Mouse (Mus musculus) hindbrain, embryonic 15.5 days (tissue): ENCODE data around the gene Egfem1. TPM values are rescaled to one million over a fixed set of nuclear protein-coding genes. Genes with fewer than 3 reads are reported as not detected.

Source experiments
- ATAC-seq: fragments of 200-750 bp; cut with Nextera tagmentation; 2 replicates; pipeline ENCODE4 v1.8.0; 2017; ENCODE audit warnings: low read depth, moderate number of reproducible peaks, moderate TSS enrichment; ENCODE audit not compliant: low FRiP score
- H3K27ac ChIP-seq: fragments of 300-500 bp; sonication (generic); replicated peaks from 2 replicates; pipeline ENCODE4 v1.5.1; 2015; ENCODE audit warnings: mild to moderate bottlenecking, inconsistent platforms
- H3K27me3 ChIP-seq: fragments of 300-500 bp; sonication (generic); 2 replicates; pipeline ENCODE4 v1.6.1; 2015; ENCODE audit warnings: control low read depth, inconsistent platforms
- H3K36me3 ChIP-seq: fragments of 300-500 bp; sonication (generic); 2 replicates; pipeline ENCODE4 v1.6.1; 2015; ENCODE audit warnings: control low read depth, inconsistent platforms
- H3K4me1 ChIP-seq: fragments of 300-500 bp; sonication (generic); replicated peaks from 2 replicates; pipeline ENCODE4 v1.6.1; 2015; ENCODE audit warnings: control low read depth, inconsistent platforms
- H3K4me2 ChIP-seq: fragments of 300-500 bp; sonication (generic); 2 replicates; pipeline ENCODE4 v1.6.1; 2015; ENCODE audit warnings: moderate library complexity, mild to moderate bottlenecking, inconsistent platforms
- H3K4me3 ChIP-seq: fragments of 300-500 bp; sonication (generic); 2 replicates; pipeline ENCODE4 v1.5.1; 2015; ENCODE audit warnings: mild to moderate bottlenecking, inconsistent platforms
- H3K9ac ChIP-seq: fragments of 300-500 bp; sonication (generic); 2 replicates; pipeline ENCODE4 v1.6.1; 2015; ENCODE audit warnings: inconsistent platforms
- H3K9me3 ChIP-seq: fragments of 300-500 bp; sonication (generic); 2 replicates; pipeline ENCODE4 v1.6.1; 2016; ENCODE audit warnings: control low read depth, inconsistent platforms
- WGBS: fragments of 180-500 bp; shearing (Covaris S2); methylation state at CpG from one replicate; pipeline ENCODE4 v1.1.7; 2015; 5-methylcytosine and 5-hydroxymethylcytosine counted together
- polyA plus RNA-seq: library from polyadenylated mRNA; unstranded; fragments of >200 nt; fragmentation: Nextera tagmentation; extraction: Ambion mirVana; gene quantifications from 2 replicates; pipeline ENCODE4 v1.2.1, GENCODE M21; 2015

Gene Egfem1
- polyA plus RNA-seq, 1 experiment from 2014 or later = 4.6 TPM

DNA sequence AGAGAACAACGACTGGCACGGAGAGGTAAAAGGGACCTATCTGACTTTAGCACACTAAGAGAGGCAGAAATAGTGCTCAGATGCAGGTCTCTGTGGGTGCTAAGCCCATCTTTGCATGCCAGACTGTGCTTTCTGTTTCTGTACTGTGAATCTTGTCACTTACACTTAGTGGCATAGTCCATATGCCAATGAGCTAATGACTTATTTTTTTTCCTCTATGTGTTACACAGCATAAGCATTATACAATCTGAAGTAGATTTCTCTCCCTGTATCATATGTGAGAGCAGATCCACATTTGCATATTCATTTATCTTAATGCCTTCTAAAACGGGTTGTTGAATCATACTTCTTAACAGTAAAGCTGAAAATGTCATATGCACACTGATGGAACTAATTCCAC is 317.2 kb downstream of the Egfem1 start:
- Histone ChIP-seq H3K9ac (no peak overlapping the region), H3K4me1 (no peaks in the 10 kb centered on the region), H3K27me3 (no peaks in the 10 kb centered on the region), H3K9me3 (no peaks in the 10 kb centered on the region), H3K27ac (no peak overlapping the region), H3K36me3 (no peaks in the 10 kb centered on the region), H3K4me2 (no peak overlapping the region), H3K4me3 (no peak overlapping the region)
- ATAC-seq = no peak
- 81% methylated on average over 3 of the region's 3 CpGs for WGBS

GRCm38 (mm10) chr3:29421634-29422033 is 339.8 kb downstream of the Egfem1 start:
- no peak for ATAC-seq
- H3K4me1 ChIP-seq = no peaks in the 10 kb centered on the region
- no peaks in the 10 kb centered on the region for H3K27me3 ChIP-seq
- no peak overlapping the region for H3K9ac ChIP-seq
- WGBS = 94% methylated on average over 2 of the region's 2 CpGs
- H3K4me3 ChIP-seq = no peak overlapping the region
- H3K9me3 ChIP-seq = no peaks in the 10 kb centered on the region
- no peak overlapping the region for H3K27ac ChIP-seq
- H3K36me3 ChIP-seq = no peaks in the 10 kb centered on the region
- no peak overlapping the region for H3K4me2 ChIP-seq

DNA sequence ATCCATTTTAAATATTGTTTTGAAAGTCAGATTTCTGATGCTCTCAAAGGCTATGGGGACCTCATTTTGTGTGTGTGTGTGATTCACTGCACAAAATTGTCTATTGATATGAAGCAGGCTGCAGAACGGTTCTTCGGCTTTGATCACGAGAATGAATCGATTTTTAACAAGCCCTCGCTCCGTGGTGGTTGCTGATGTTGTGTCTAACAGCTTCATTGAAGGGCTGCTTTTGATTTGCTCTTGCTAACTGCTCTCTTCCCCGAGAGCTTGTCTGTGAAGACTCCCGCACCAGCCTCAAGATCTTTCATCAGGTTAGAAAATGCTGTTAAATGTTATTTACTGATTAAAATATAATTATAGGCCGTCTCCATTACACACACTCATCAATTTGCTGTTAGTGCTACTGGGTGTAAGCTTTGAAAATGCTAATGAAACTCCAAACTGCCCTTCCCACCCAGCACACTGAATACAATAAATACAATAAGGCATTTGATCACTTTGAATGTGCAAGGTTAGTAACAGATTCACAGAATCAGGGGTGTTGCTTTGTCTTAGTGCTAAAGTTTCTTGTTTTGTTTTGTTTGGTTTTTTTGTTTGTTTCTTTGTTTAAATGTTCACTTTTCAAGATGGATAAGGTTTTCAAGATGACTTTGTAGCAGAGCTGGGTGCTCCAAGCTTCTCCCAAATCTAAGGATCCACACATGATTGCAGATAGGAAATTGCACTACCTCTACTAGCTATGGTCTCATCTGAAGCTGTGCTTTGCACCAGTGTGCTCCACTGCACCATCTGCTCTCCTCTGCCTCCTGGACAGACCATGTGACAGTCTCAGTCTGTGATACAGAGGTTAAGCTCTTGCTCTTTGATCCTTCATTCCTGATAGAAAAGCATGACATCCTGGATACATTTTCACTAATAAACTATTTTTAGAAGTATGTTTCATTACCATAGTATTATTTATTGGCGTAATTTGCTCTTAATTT is 350.6 kb downstream of the Egfem1 start:
- ATAC-seq = peak; percentile 76
- H3K27ac ChIP-seq = no peak overlapping the region
- peak overlapping the region; percentile 19 for H3K4me2 ChIP-seq
- H3K36me3 ChIP-seq = no peaks in the 10 kb centered on the region
- no peaks in the 10 kb centered on the region for H3K27me3 ChIP-seq
- 21% methylated on average over 10 of the region's 10 CpGs for WGBS
- H3K9ac ChIP-seq = no peak overlapping the region
- no peak overlapping the region for H3K4me3 ChIP-seq
- no peaks in the 10 kb centered on the region for H3K9me3 ChIP-seq
- no peaks in the 10 kb centered on the region for H3K4me1 ChIP-seq

DNA sequence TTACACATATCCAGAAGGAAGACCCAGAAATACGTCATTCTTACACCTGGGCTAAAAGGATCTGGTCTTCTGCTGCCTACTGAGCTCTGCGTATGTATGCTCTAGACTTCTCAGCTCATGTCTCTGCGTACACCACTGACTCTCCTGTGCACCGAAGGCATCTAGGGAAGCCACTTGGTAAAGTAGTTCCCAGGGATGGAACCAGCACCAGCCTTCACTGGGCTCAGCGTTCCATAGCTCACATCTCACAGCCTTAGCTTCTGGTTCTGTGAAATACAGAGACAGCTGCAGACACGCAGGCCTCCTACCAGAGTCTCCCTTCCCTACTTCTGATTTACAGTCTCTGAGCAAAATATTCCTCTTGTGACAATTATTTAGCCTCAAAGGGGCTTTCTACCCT is 361.2 kb downstream of the Egfem1 start:
- Histone ChIP-seq H3K4me2 (no peak overlapping the region), H3K36me3 (no peaks in the 10 kb centered on the region), H3K27ac (no peak overlapping the region), H3K4me3 (no peak overlapping the region), H3K4me1 (no peaks in the 10 kb centered on the region), H3K27me3 (no peaks in the 10 kb centered on the region), H3K9ac (no peak overlapping the region), H3K9me3 (no peaks in the 10 kb centered on the region)
- ATAC-seq = no peak
- 88% methylated on average over 6 of the region's 6 CpGs for WGBS

DNA sequence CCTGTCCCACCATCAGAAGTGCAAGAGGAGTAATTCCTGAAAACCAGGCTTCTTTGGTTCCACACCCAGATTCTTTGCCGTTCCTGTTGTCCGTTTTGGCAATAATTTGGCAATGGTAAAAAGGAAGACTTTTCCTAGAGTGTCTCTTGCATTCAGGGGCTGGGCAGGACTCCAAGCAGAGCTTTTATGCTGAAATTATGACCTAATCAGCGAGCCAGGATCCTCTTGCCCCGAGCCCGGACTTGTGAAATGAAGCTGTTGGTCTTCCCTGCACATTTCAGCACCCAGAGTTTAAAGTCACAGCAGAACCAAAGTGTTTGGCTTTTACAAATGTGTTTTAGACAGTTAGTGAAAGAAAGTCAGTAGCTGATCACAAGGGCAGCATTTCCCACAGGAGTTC is 362.8 kb downstream of the Egfem1 start:
- no peaks in the 10 kb centered on the region for H3K36me3 ChIP-seq
- H3K4me1 ChIP-seq = 0 out of 2 replicates have a peak, but pooled peaks cover 4% of the 10 kb centered on the region
- WGBS = 61% methylated on average over 5 of the region's 5 CpGs
- no peak for ATAC-seq
- no peak overlapping the region for H3K9ac ChIP-seq
- no peak overlapping the region for H3K4me3 ChIP-seq
- H3K27ac ChIP-seq = no peak overlapping the region
- H3K4me2 ChIP-seq = no peak overlapping the region
- H3K9me3 ChIP-seq = no peaks in the 10 kb centered on the region
- no peaks in the 10 kb centered on the region for H3K27me3 ChIP-seq

DNA sequence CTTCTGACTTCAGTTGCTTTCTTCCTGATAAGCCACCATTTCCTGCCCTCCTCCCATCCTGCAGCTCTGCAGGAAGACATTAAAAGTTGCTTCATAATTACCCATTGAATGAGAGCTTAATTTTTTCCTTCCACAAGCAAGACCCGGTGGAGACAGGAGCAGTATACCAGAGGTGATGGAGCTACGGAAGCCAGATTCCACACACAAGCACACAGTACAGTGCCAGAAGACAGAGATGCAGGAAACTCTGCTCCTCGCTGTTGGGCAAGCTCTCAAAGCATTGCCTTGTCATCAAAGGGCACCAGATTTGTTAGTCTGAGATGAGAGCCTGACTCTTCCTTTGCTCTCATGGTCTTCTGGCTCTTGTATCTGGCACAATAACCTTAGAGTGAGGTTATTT is 364.3 kb downstream of the Egfem1 start:
- Histone ChIP-seq H3K9ac (no peak overlapping the region), H3K27ac (no peak overlapping the region), H3K4me2 (no peak overlapping the region), H3K9me3 (no peaks in the 10 kb centered on the region), H3K36me3 (no peaks in the 10 kb centered on the region), H3K4me3 (no peak overlapping the region), H3K4me1 (0 out of 2 replicates have a peak, but pooled peaks cover 4% of the 10 kb centered on the region), H3K27me3 (no peaks in the 10 kb centered on the region)
- WGBS = 68% methylated on average over 3 of the region's 3 CpGs
- ATAC-seq = no peak

GRCm38 (mm10) chr3:29448829-29449406 is 367.1 kb downstream of the Egfem1 start:
- Histone ChIP-seq H3K36me3 (no peaks in the 10 kb centered on the region), H3K4me2 (no peak overlapping the region), H3K27ac (no peak overlapping the region), H3K4me3 (no peak overlapping the region), H3K9ac (no peak overlapping the region), H3K4me1 (0 out of 2 replicates have a peak, but pooled peaks cover 4% of the 10 kb centered on the region), H3K9me3 (no peaks in the 10 kb centered on the region), H3K27me3 (no peaks in the 10 kb centered on the region)
- no peak; the same call in 1 of the 2 replicates for ATAC-seq
- 55% methylated on average over 5 of the region's 5 CpGs for WGBS

DNA sequence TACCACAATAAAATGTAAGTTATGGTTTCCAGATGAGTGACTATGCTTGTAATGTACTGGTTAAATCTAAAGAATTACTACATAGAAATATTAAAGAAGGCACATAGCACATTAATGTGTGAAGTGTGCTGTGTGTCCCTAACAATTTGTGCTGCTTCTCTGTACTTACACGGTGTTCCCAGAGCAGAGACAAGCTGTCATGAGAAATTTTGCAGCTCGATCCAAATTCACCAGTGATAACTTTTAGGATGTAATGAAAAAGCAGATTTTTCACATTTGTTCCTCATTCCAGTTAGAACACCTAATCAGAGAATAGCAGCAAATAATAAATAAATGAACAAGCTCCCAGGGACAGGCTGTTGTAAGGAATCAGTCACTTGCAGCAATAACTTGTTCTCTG is 416.4 kb downstream of the Egfem1 start:
- 84% methylated on average over 2 of the region's 2 CpGs for WGBS
- no peaks in the 10 kb centered on the region for H3K9me3 ChIP-seq

GRCm38 (mm10) chr3:29499188-29499587 is 417.4 kb downstream of the Egfem1 start:
- no peak overlapping the region for H3K27ac ChIP-seq
- ATAC-seq = no peak
- no peak overlapping the region for H3K4me3 ChIP-seq
- no peaks in the 10 kb centered on the region for H3K27me3 ChIP-seq
- no peaks in the 10 kb centered on the region for H3K36me3 ChIP-seq
- WGBS = 48% methylated on average over 6 of the region's 6 CpGs
- no peaks in the 10 kb centered on the region for H3K9me3 ChIP-seq
- no peaks in the 10 kb centered on the region for H3K4me1 ChIP-seq
- no peak overlapping the region for H3K9ac ChIP-seq
- no peak overlapping the region for H3K4me2 ChIP-seq

More for the DNA sequence above, 416.4 kb downstream of the Egfem1 start:
- no peaks in the 10 kb centered on the region for H3K27me3 ChIP-seq
- no peak overlapping the region for H3K27ac ChIP-seq
- H3K4me2 ChIP-seq = no peak overlapping the region
- no peaks in the 10 kb centered on the region for H3K36me3 ChIP-seq
- H3K4me3 ChIP-seq = no peak overlapping the region
- H3K4me1 ChIP-seq = no peaks in the 10 kb centered on the region
- no peak overlapping the region for H3K9ac ChIP-seq
- no peak for ATAC-seq

- WGBS = 61% methylated on average over 11 of the region's 11 CpGs
- no peaks in the 10 kb centered on the region for H3K4me1 ChIP-seq
- H3K27ac ChIP-seq = no peak overlapping the region
- no peak overlapping the region for H3K4me2 ChIP-seq
- H3K4me3 ChIP-seq = no peak overlapping the region
- ATAC-seq = 0 out of 2 replicates have a peak, but pooled peaks have one; percentile 42
- H3K9ac ChIP-seq = no peak overlapping the region
- H3K9me3 ChIP-seq = no peaks in the 10 kb centered on the region
- no peaks in the 10 kb centered on the region for H3K27me3 ChIP-seq
- H3K36me3 ChIP-seq = no peaks in the 10 kb centered on the region
Measured at GRCm38 (mm10) chr3:29525298-29525962, 443.6 kb downstream of the Egfem1 start.

DNA sequence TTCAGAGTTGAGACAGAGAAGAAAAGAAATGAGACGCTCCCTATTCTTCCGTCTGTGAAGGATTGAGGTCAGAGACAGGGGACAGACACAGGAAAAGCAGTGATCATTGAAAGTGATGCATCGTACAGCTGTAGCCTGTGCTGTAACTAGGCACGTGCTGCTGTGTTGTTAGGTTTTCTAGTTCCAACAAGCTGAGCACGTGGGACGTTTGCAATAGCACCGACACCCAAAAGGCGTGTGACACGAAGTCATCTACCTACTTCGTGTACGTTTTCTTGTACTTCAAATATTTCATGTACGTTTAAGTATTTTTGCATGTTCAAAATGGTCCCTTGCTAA is 444.1 kb downstream of the Egfem1 start:
- Histone ChIP-seq H3K4me2 (no peak overlapping the region), H3K4me3 (no peak overlapping the region), H3K9me3 (no peaks in the 10 kb centered on the region), H3K4me1 (no peaks in the 10 kb centered on the region), H3K27ac (no peak overlapping the region), H3K36me3 (no peaks in the 10 kb centered on the region), H3K27me3 (no peaks in the 10 kb centered on the region), H3K9ac (no peak overlapping the region)
- WGBS = 75% methylated on average over 12 of the region's 12 CpGs
- ATAC-seq = 0 out of 2 replicates have a peak, but pooled peaks have one; percentile 19

DNA sequence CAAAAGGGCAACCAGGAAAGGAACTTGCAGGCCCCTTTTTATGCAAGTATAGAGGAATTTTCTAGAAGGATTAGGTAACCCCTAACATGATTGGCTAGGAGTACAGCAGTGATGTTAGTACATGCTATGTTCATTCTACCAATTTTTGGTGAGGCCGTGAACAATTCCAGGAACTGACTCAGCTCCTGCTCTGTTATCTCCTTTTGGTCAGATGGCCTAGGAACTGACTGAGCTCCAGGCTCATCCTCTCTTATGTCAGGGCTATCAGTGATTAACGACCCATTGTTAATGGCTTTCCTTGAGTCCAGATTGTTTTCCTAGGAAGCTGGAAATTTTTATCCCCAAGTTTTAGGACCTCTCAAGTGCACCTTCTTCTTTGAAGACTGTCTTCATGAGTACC is 457.4 kb downstream of the Egfem1 start:
- Histone ChIP-seq H3K36me3 (no peaks in the 10 kb centered on the region), H3K4me1 (no peaks in the 10 kb centered on the region)
- 82% methylated on average over 2 of the region's 2 CpGs for WGBS

More for the DNA sequence above, 457.4 kb downstream of the Egfem1 start:
- H3K4me3 ChIP-seq = no peak overlapping the region
- no peak overlapping the region for H3K27ac ChIP-seq
- no peak for ATAC-seq
- no peak overlapping the region for H3K9ac ChIP-seq
- H3K4me2 ChIP-seq = no peak overlapping the region
- no peaks in the 10 kb centered on the region for H3K27me3 ChIP-seq
- no peaks in the 10 kb centered on the region for H3K9me3 ChIP-seq
